Mouse (Mus musculus) thymus, adult 2 months (tissue): Measurements from ENCODE around the gene Il9.

Experiments
- CTCF ChIP-seq: fragments of 200-500 bp; IDR thresholded peaks from 2 replicates; pipeline ENCODE4 v1.5.1; 2012; ENCODE audit warnings: mild to moderate bottlenecking, control low read depth, low read length, moderate library complexity, borderline replicate concordance; ENCODE audit not compliant: control insufficient read depth, poor library complexity, insufficient read depth; ENCODE audit errors: extremely low read depth
- POLR2A ChIP-seq: fragments of 200-500 bp; IDR thresholded peaks from 2 replicates; pipeline ENCODE4 v1.6.1; 2012; ENCODE audit warnings: mild to moderate bottlenecking, low read length, control low read depth, moderate library complexity; ENCODE audit not compliant: control insufficient read depth, poor library complexity, insufficient read depth; ENCODE audit errors: extremely low read depth

DNA sequence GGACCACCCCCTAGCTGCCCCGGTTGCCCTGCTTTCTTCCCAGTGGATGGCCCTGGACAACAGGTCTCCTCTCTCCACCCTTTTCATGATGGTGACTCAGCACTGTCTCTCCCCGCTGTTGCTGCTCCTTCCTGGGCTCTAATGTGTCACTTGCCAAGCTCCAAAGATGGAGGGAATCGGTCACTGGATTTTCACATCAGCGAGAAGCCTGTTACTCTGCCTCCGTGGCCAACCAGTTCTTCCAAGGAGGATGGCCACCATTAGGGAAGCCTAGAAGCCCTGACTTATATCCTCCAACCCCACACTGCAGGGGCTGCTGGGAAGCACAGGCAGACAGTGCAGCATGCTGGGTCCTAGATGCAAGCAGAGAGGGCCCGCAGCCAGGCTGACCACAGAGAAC, 10.8 kb downstream of the Il9 start:
- TF ChIP-seq CTCF (no peak), POLR2A (no peak)
